Mouse (Mus musculus): ENCODE measurements around the gene Snd1. TPM values are rescaled to one million over a fixed set of nuclear protein-coding genes. Genes with fewer than 3 reads are reported as not detected.
A peak's percentile ranks its signal among the peaks of the same experiment; 100 is the strongest.

Gene Snd1
- total RNA-seq, 2 experiments from 2014 or later = 19.8 to 24.8 TPM

GRCm38 (mm10) chr6:28871725-28872420 is 396.9 kb downstream of the Snd1 start:
- ATAC-seq (replicated peaks; ENCODE audit: low FRiP score, poor library complexity, severe bottlenecking) = no peak

GRCm38 (mm10) chr6:28872421-28872795 is 397.5 kb downstream of the Snd1 start:
- no peak for ATAC-seq (replicated peaks; ENCODE audit: low FRiP score, poor library complexity, severe bottlenecking)

- no peak for ATAC-seq (replicated peaks; ENCODE audit: low FRiP score, poor library complexity, severe bottlenecking)
Observed at GRCm38 (mm10) chr6:28874053-28874452, 399.1 kb downstream of the Snd1 start.

GRCm38 (mm10) chr6:28874759-28875158 is 399.8 kb downstream of the Snd1 start:
- no peak for ATAC-seq (replicated peaks; ENCODE audit: low FRiP score, poor library complexity, severe bottlenecking)

- ATAC-seq (replicated peaks; ENCODE audit: low FRiP score, poor library complexity, severe bottlenecking) = no peak
Observed at GRCm38 (mm10) chr6:28875333-28875732, 400.4 kb downstream of the Snd1 start.

- no peak for ATAC-seq (replicated peaks; ENCODE audit: low FRiP score, poor library complexity, severe bottlenecking)
Observed at GRCm38 (mm10) chr6:28876492-28876891, 401.6 kb downstream of the Snd1 start.

- ATAC-seq (replicated peaks; ENCODE audit: low FRiP score, poor library complexity, severe bottlenecking) = no peak
Observed at GRCm38 (mm10) chr6:28877945-28878666, 403.2 kb downstream of the Snd1 start.

GRCm38 (mm10) chr6:28879315-28879714 is 404.4 kb downstream of the Snd1 start:
- ATAC-seq (replicated peaks; ENCODE audit: low FRiP score, poor library complexity, severe bottlenecking) = no peak

GRCm38 (mm10) chr6:28880909-28881308 is 406.0 kb downstream of the Snd1 start:
- no peak for ATAC-seq (replicated peaks; ENCODE audit: low FRiP score, poor library complexity, severe bottlenecking)

GRCm38 (mm10) chr6:28883518-28883917 is 408.6 kb downstream of the Snd1 start:
- ATAC-seq (replicated peaks; ENCODE audit: low FRiP score, poor library complexity, severe bottlenecking) = no peak

- ATAC-seq (replicated peaks; ENCODE audit: low FRiP score, poor library complexity, severe bottlenecking) = no peak
Observed at GRCm38 (mm10) chr6:28886724-28887440, 411.9 kb downstream of the Snd1 start.

GRCm38 (mm10) chr6:28890426-28890825 is 415.5 kb downstream of the Snd1 start:
- no peak for ATAC-seq (replicated peaks; ENCODE audit: low FRiP score, poor library complexity, severe bottlenecking)

- no peak for ATAC-seq (replicated peaks; ENCODE audit: low FRiP score, poor library complexity, severe bottlenecking)
Observed at GRCm38 (mm10) chr6:28891480-28891879, 416.5 kb downstream of the Snd1 start.

- ATAC-seq (replicated peaks; ENCODE audit: low FRiP score, poor library complexity, severe bottlenecking) = no peak
Observed at GRCm38 (mm10) chr6:28895004-28895515, 420.1 kb downstream of the Snd1 start.

- no peak for ATAC-seq (replicated peaks; ENCODE audit: low FRiP score, poor library complexity, severe bottlenecking)
Observed at GRCm38 (mm10) chr6:28895726-28896125, 420.8 kb downstream of the Snd1 start.

GRCm38 (mm10) chr6:28896762-28897320 is 421.9 kb downstream of the Snd1 start:
- ATAC-seq (replicated peaks; ENCODE audit: low FRiP score, poor library complexity, severe bottlenecking) = no peak

- ATAC-seq (replicated peaks; ENCODE audit: low FRiP score, poor library complexity, severe bottlenecking) = no peak
Observed at GRCm38 (mm10) chr6:28897326-28898085, 422.6 kb downstream of the Snd1 start.

GRCm38 (mm10) chr6:28898836-28899235 is 423.9 kb downstream of the Snd1 start:
- no peak for ATAC-seq (replicated peaks; ENCODE audit: low FRiP score, poor library complexity, severe bottlenecking)

GRCm38 (mm10) chr6:28902573-28902972 is 427.6 kb downstream of the Snd1 start:
- ATAC-seq (replicated peaks; ENCODE audit: low FRiP score, poor library complexity, severe bottlenecking) = 0 out of 2 replicates have a peak, but pooled peaks have one; percentile 13

Measured in erythroblast, adult 5-6 weeks (primary cell).